Mouse (Mus musculus) neural tube, embryonic 11.5 days (tissue): Measurements from ENCODE around the gene Arhgap31. TPM values are rescaled to one million over a fixed set of nuclear protein-coding genes. Genes with fewer than 3 reads are reported as not detected.

Experiments
- ATAC-seq: fragments of 200-750 bp; cut with Nextera tagmentation; 2 replicates; pipeline ENCODE4 v1.8.0; 2017; ENCODE audit warnings: moderate number of reproducible peaks, mild to moderate bottlenecking, moderate TSS enrichment, moderate library complexity; ENCODE audit not compliant: insufficient read depth, low FRiP score, low TSS enrichment
- DNase-seq: peaks from one replicate; pipeline ENCODE4 v3.0.0-alpha.2; 2015; ENCODE audit warnings: low spot score
- H3K27ac ChIP-seq: fragments of 300-500 bp; sonication (generic); 2 replicates; pipeline ENCODE4 v1.5.1; 2014; ENCODE audit warnings: low read depth, mild to moderate bottlenecking, low read length
- H3K27me3 ChIP-seq: fragments of 300-500 bp; sonication (generic); 2 replicates; pipeline ENCODE4 v1.6.1; 2014; ENCODE audit warnings: mild to moderate bottlenecking, low read length, mixed read lengths; ENCODE audit not compliant: control insufficient read depth, insufficient read depth
- H3K36me3 ChIP-seq: fragments of 300-500 bp; sonication (generic); 2 replicates; pipeline ENCODE4 v1.6.1; 2014; ENCODE audit warnings: mild to moderate bottlenecking, low read length, moderate library complexity, mixed read lengths; ENCODE audit not compliant: control insufficient read depth, insufficient read depth
- H3K4me1 ChIP-seq: fragments of 300-500 bp; sonication (generic); 2 replicates; pipeline ENCODE4 v1.6.1; 2014; ENCODE audit warnings: low read length, mixed read lengths; ENCODE audit not compliant: control insufficient read depth, insufficient read depth
- H3K4me2 ChIP-seq: fragments of 300-500 bp; sonication (generic); 2 replicates; pipeline ENCODE4 v1.6.1; 2014; ENCODE audit warnings: low read depth, mild to moderate bottlenecking, moderate library complexity
- H3K4me3 ChIP-seq: fragments of 300-500 bp; sonication (generic); 2 replicates; pipeline ENCODE4 v1.5.1; 2014; ENCODE audit warnings: low read depth, low read length
- H3K9ac ChIP-seq: fragments of 300-500 bp; sonication (generic); 2 replicates; pipeline ENCODE4 v1.6.1; 2014; ENCODE audit warnings: mild to moderate bottlenecking, low read length
- H3K9me3 ChIP-seq: fragments of 300-500 bp; sonication (generic); 2 replicates; pipeline ENCODE4 v1.6.1; 2016; ENCODE audit warnings: low read length; ENCODE audit not compliant: control insufficient read depth
- WGBS: fragments of 180-500 bp; shearing (Covaris S2); extraction: QIAGEN DNeasy Blood & Tissue Kit; methylation state at CpG from one replicate; pipeline ENCODE4 v1.1.7; 2014; 5-methylcytosine and 5-hydroxymethylcytosine counted together
- polyA plus RNA-seq: library from polyadenylated mRNA; unstranded; fragments of >200 nt; fragmentation: Nextera tagmentation; extraction: Ambion mirVana; gene quantifications from 2 replicates; pipeline ENCODE4 v1.2.1, GENCODE M21; 2014

The Arhgap31 gene
- polyA plus RNA-seq, 1 experiment from 2014 or later, result 7.7 TPM

DNA sequence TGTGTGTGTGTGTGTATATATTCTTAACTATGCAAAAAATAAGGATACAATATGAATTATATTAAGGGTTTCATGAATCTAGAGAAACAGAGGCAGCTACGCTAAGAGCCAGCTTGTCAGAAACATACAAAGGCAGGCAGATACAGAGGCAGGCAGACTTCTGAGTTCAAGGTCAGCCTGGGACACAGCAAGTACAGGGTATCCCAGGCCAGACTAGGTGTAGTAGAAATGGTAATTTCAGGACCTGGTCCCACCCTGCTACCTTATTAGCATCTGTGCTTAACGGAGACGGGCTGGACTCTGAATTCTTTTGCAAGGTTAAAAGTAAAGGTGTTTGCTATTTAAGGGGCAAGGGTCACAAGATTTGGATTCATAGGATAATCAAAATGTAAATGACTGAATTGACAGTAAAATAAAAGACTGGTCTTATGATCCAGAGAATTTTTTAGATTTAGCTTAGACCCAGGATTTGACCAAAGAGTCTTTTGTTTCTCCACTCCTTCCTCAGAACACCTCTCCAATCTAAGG is 154.8 kb downstream of the Arhgap31 start, which contains the start of gene Tmem39a:
Gene Tmem39a (plus strand): TSS at position 478 of the 528 bp plus-strand sequence.
- Histone ChIP-seq H3K9me3 (no peaks in the 10 kb centered on the region), H3K27me3 (no peaks in the 10 kb centered on the region), H3K9ac (no peak within 1 kb of the TSS), H3K4me3 (no peak within 1 kb of the TSS), H3K36me3 (no peaks in the 10 kb centered on the region), H3K27ac (no peak within 1 kb of the TSS), H3K4me2 (no peak within 1 kb of the TSS), H3K4me1 (no peaks in the 10 kb centered on the region)
- ATAC-seq (no peak), DNase-seq (no peak)
- 78% methylated on average over 3 of the region's 3 CpGs for WGBS

DNA sequence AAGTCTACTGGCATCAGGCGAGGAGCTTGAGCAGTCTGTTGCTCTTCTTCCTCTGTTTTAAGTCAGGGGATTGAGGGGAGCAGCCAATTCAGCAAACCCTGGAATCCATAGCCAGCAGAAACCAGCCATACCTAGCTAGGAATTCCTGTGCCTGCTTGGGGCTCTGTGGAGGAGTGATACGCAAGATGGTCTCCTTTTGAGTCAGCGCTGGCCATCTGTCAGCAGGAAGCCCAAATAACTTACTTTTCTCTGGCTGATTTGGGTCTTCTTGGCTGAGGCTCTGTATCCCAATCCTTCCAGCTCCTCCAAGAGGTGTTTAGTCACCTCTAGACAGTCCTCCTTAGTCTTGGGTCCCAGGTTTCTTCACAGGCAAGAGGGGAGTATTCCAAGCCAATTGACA is 157.1 kb downstream of the Arhgap31 start:
- WGBS, result 87% methylated on average over 3 of the region's 3 CpGs
- ATAC-seq (no peak), DNase-seq (no peak)
- H3K27ac ChIP-seq, result no peak overlapping the region
- H3K4me1 ChIP-seq, result no peaks in the 10 kb centered on the region
- H3K4me2 ChIP-seq, result no peak overlapping the region
- H3K36me3 ChIP-seq, result no peaks in the 10 kb centered on the region
- H3K9me3 ChIP-seq, result no peaks in the 10 kb centered on the region
- no peaks in the 10 kb centered on the region for H3K27me3 ChIP-seq
- H3K9ac ChIP-seq, result no peak overlapping the region
- H3K4me3 ChIP-seq, result no peak overlapping the region

DNA sequence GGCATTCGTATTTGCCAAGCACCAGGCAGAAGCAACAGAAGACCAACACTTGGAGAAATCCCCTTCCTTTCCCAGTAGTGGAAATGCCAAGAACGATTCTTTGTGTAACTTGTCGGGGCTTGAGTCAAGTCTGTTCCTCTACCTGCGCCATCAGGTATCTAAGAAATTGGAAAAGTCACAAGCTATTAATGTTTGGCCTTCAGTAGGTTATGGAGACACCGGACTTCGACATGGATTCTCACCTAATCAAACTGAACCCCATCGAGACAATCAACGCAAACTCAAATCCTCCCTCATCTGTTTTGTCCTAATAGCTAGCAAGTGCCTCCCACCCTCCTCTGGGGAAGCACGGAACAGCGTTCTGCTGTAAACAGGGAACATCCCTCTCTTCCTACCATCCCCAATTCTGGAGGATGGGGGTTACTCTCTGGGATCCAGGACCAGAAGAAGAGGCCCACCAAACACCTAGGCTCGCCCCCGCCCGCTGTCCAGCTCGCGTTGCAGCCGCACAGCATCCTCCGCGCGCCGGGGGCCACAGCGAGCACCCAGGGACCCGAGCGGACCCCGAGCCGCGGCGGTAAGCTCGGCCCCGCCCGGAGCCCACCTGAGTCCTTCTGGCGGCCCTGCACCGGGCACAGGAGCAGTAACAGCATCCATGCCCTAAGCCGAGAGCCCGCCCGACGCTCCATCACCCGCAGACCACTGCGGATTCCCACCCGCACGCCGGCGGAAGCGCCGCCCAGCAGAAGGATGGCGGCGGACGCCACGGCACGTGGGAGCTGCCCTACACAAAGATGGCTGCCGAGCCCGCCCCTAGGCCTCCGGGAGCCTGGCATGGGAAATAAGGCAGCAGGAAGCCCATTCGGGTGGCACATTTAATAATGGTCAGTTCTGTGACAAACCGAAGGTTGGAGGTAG is 163.3 kb downstream of the Arhgap31 start, which contains the start of gene Poglut1:
Gene Poglut1 (minus strand): TSS at position 780 of the 918 bp plus-strand sequence.
- peaks cover 2% of the 10 kb centered on the region; the same call in 1 of the 2 replicates for H3K36me3 ChIP-seq
- 0 out of 2 replicates have a peak, but pooled peaks cover 7% of the 10 kb centered on the region for H3K4me1 ChIP-seq
- H3K9me3 ChIP-seq, result no peaks in the 10 kb centered on the region
- WGBS, result 3% methylated on average over 54 of the region's 54 CpGs
- no peak within 1 kb of the TSS for H3K27ac ChIP-seq
- ATAC-seq (peak; percentile 95), DNase-seq (peak; percentile 86)
- H3K4me3 ChIP-seq, result peak within 1 kb of the TSS; percentile 75
- H3K27me3 ChIP-seq, result no peaks in the 10 kb centered on the region
- peak within 1 kb of the TSS; percentile 70 for H3K4me2 ChIP-seq
- H3K9ac ChIP-seq, result peak within 1 kb of the TSS; percentile 95

Other genes with a start within 250 kb of the Arhgap31 start
- gene Timmdc1, start 190.6 kb downstream of the Arhgap31 start, polyA plus RNA-seq, result 29.6 and 33.3 TPM in 2 replicates
- 69.8 and 70.4 TPM in 2 replicates for gene Poglut1, start 163.0 kb downstream of the Arhgap31 start, polyA plus RNA-seq
- 94.3 and 96.1 TPM in 2 replicates for gene Tmem39a, start 154.6 kb downstream of the Arhgap31 start, polyA plus RNA-seq
- 21.5 and 23.7 TPM in 2 replicates for gene B4galt4, start 29.0 kb upstream of the Arhgap31 start, polyA plus RNA-seq
- 1.6 and 1.8 TPM in 2 replicates for gene Upk1b, start 87.1 kb upstream of the Arhgap31 start, polyA plus RNA-seq
- not detected in 2 replicates for gene 4930435E12Rik, start 115.5 kb upstream of the Arhgap31 start, polyA plus RNA-seq
- 5.4 and 5.7 TPM in 2 replicates for gene Igsf11, start 179.4 kb upstream of the Arhgap31 start, polyA plus RNA-seq